Mouse (Mus musculus): ENCODE measurements around the gene Casp9. TPM values are rescaled to one million over a fixed set of nuclear protein-coding genes. Genes with fewer than 3 reads are reported as not detected.
"Not testable (repeated sequence)": the region's sequence is repeated elsewhere in the genome, so short reads cannot be mapped to it uniquely, and the experiment has no call there.

The Casp9 gene
- polyA plus RNA-seq, 1 experiment = 27.8 TPM

- DNase-seq (ENCODE audit: low read depth) = no peak
- TF ChIP-seq POLR2A (IDR thresholded peaks at IDR 0.05; ENCODE audit: borderline replicate concordance, extremely low read depth, insufficient read depth, insufficient read length, poor library complexity, severe bottlenecking) = no peak
Measured at GRCm38 (mm10) chr4:141762102-141762598, 31.3 kb upstream of the Casp9 start.

- DNase-seq (ENCODE audit: low read depth) = no peak
- no peak for TF ChIP-seq POLR2A (IDR thresholded peaks at IDR 0.05; ENCODE audit: borderline replicate concordance, extremely low read depth, insufficient read depth, insufficient read length, poor library complexity, severe bottlenecking)
Measured at GRCm38 (mm10) chr4:141763476-141763875, 29.9 kb upstream of the Casp9 start.

- DNase-seq (ENCODE audit: low read depth) = no peak
- no peak for TF ChIP-seq POLR2A (IDR thresholded peaks at IDR 0.05; ENCODE audit: borderline replicate concordance, extremely low read depth, insufficient read depth, insufficient read length, poor library complexity, severe bottlenecking)
- TF ChIP-seq CTCF (IDR thresholded peaks at IDR 0.05; ENCODE audit: borderline replicate concordance, extremely low read depth, insufficient read depth, insufficient read length) = no peak
Measured at GRCm38 (mm10) chr4:141765008-141765407, 28.4 kb upstream of the Casp9 start.

GRCm38 (mm10) chr4:141766316-141766667 lies 27.1 kb upstream of the Casp9 start:
- TF ChIP-seq POLR2A (IDR thresholded peaks at IDR 0.05; ENCODE audit: borderline replicate concordance, extremely low read depth, insufficient read depth, insufficient read length, poor library complexity, severe bottlenecking) (no peak), CTCF (IDR thresholded peaks at IDR 0.05; ENCODE audit: borderline replicate concordance, extremely low read depth, insufficient read depth, insufficient read length) (no peak)
- DNase-seq (ENCODE audit: low read depth) = no peak

GRCm38 (mm10) chr4:141766668-141767352 lies 26.6 kb upstream of the Casp9 start:
- DNase-seq (ENCODE audit: low read depth) = peak; percentile 86

GRCm38 (mm10) chr4:141767353-141768036 lies 25.9 kb upstream of the Casp9 start:
- TF ChIP-seq CTCF (IDR thresholded peaks at IDR 0.05; ENCODE audit: borderline replicate concordance, extremely low read depth, insufficient read depth, insufficient read length) (no peak), POLR2A (IDR thresholded peaks at IDR 0.05; ENCODE audit: borderline replicate concordance, extremely low read depth, insufficient read depth, insufficient read length, poor library complexity, severe bottlenecking) (no peak)
- DNase-seq (ENCODE audit: low read depth) = peak; percentile 55

More at GRCm38 (mm10) chr4:141766668-141767352, 26.6 kb upstream of the Casp9 start:
- TF ChIP-seq CTCF (IDR thresholded peaks at IDR 0.05; ENCODE audit: borderline replicate concordance, extremely low read depth, insufficient read depth, insufficient read length) (no peak), POLR2A (IDR thresholded peaks at IDR 0.05; ENCODE audit: borderline replicate concordance, extremely low read depth, insufficient read depth, insufficient read length, poor library complexity, severe bottlenecking) (no peak)

- no peak for DNase-seq (ENCODE audit: low read depth)
- no peak for TF ChIP-seq CTCF (IDR thresholded peaks at IDR 0.05; ENCODE audit: borderline replicate concordance, extremely low read depth, insufficient read depth, insufficient read length)
- TF ChIP-seq POLR2A (IDR thresholded peaks at IDR 0.05; ENCODE audit: borderline replicate concordance, extremely low read depth, insufficient read depth, insufficient read length, poor library complexity, severe bottlenecking) = no peak
Measured at GRCm38 (mm10) chr4:141769501-141770160, 23.8 kb upstream of the Casp9 start.

- no peak for TF ChIP-seq CTCF (IDR thresholded peaks at IDR 0.05; ENCODE audit: borderline replicate concordance, extremely low read depth, insufficient read depth, insufficient read length)
- TF ChIP-seq POLR2A (IDR thresholded peaks at IDR 0.05; ENCODE audit: borderline replicate concordance, extremely low read depth, insufficient read depth, insufficient read length, poor library complexity, severe bottlenecking) = no peak
- no peak for DNase-seq (ENCODE audit: low read depth)
Measured at GRCm38 (mm10) chr4:141771823-141772222, 21.6 kb upstream of the Casp9 start.

- DNase-seq (ENCODE audit: low read depth) = not testable (repeated sequence)
Measured at GRCm38 (mm10) chr4:141773019-141773418, 20.4 kb upstream of the Casp9 start.

- no peak for TF ChIP-seq POLR2A (IDR thresholded peaks at IDR 0.05; ENCODE audit: borderline replicate concordance, extremely low read depth, insufficient read depth, insufficient read length, poor library complexity, severe bottlenecking)
- TF ChIP-seq CTCF (IDR thresholded peaks at IDR 0.05; ENCODE audit: borderline replicate concordance, extremely low read depth, insufficient read depth, insufficient read length) = no peak
Measured at GRCm38 (mm10) chr4:141779828-141780227, 13.6 kb upstream of the Casp9 start.

GRCm38 (mm10) chr4:141781201-141781985 lies 12.0 kb upstream of the Casp9 start:
- no peak for DNase-seq (ENCODE audit: low read depth)
- TF ChIP-seq CTCF (IDR thresholded peaks at IDR 0.05; ENCODE audit: borderline replicate concordance, extremely low read depth, insufficient read depth, insufficient read length) (no peak), POLR2A (IDR thresholded peaks at IDR 0.05; ENCODE audit: borderline replicate concordance, extremely low read depth, insufficient read depth, insufficient read length, poor library complexity, severe bottlenecking) (no peak)

More at GRCm38 (mm10) chr4:141779828-141780227, 13.6 kb upstream of the Casp9 start:
- no peak for DNase-seq (ENCODE audit: low read depth)

Data from brain, embryonic 14.5 days (tissue).